Mouse (Mus musculus): ENCODE data around the gene Pth1r. TPM values are rescaled to one million over a fixed set of nuclear protein-coding genes. Genes with fewer than 3 reads are reported as not detected.
A peak's percentile ranks its signal among the peaks of the same experiment; 100 is the strongest.

The Pth1r gene
- polyA plus RNA-seq, 1 experiment from 2014 or later = 40.9 TPM

- no peak overlapping the region for H3K27ac ChIP-seq (ENCODE audit: low read depth, low read length)
- no peaks in the 10 kb centered on the region for H3K9me3 ChIP-seq (ENCODE audit: control insufficient read depth, low read length)
- WGBS = 58% methylated on average over 4 of the region's 4 CpGs
- no peak for ATAC-seq (ENCODE audit: low FRiP score, low TSS enrichment)
- H3K4me2 ChIP-seq (replicated peaks; ENCODE audit: low read depth, low read length) = no peak overlapping the region
- peaks cover 33% of the 10 kb centered on the region for H3K4me1 ChIP-seq (ENCODE audit: control insufficient read depth, insufficient read depth, low read length)
- no peak overlapping the region for H3K4me3 ChIP-seq (ENCODE audit: low read length)
- no peaks in the 10 kb centered on the region for H3K27me3 ChIP-seq (ENCODE audit: control insufficient read depth, insufficient read depth, low read length)
- no peaks in the 10 kb centered on the region for H3K36me3 ChIP-seq (ENCODE audit: control insufficient read depth, insufficient read depth, low read length)
- H3K9ac ChIP-seq (ENCODE audit: low read depth, low read length) = no peak overlapping the region
Measured at GRCm38 (mm10) chr9:110753773-110754172, 6.8 kb upstream of the Pth1r start.

DNA sequence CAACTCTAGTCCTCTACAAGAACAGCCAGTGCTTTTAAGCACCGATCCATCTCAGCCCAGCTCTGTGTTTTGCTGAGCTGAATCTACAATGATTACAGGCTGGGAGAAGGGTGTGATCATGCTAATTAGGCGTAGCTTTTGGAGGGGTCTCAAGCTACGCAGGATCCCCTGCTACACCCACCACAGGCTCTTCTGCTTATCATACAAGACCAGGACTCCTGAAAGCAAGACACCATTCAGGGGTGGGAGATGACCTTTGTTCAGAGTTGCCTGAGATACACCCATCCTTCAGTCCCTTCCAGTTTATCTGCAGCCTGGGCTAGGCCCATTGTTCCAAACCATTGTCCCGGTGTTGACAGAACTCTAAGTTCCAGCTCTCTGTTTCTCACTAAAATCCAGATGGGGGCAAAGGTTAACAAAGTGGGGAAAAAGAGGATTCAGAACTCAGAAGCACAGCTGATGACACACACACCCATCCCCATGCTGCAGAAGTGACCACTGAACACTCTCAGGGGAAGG is 6.0 kb upstream of the Pth1r start:
- Histone ChIP-seq H3K9ac (ENCODE audit: low read depth, low read length) (no peak overlapping the region), H3K9me3 (ENCODE audit: control insufficient read depth, low read length) (no peaks in the 10 kb centered on the region), H3K4me1 (ENCODE audit: control insufficient read depth, insufficient read depth, low read length) (peaks cover 33% of the 10 kb centered on the region), H3K36me3 (ENCODE audit: control insufficient read depth, insufficient read depth, low read length) (no peaks in the 10 kb centered on the region), H3K4me3 (ENCODE audit: low read length) (no peak overlapping the region), H3K27me3 (ENCODE audit: control insufficient read depth, insufficient read depth, low read length) (no peaks in the 10 kb centered on the region), H3K4me2 (replicated peaks; ENCODE audit: low read depth, low read length) (no peak overlapping the region), H3K27ac (ENCODE audit: low read depth, low read length) (no peak overlapping the region)
- 89% methylated on average over 4 of the region's 4 CpGs for WGBS
- no peak for ATAC-seq (ENCODE audit: low FRiP score, low TSS enrichment)

DNA sequence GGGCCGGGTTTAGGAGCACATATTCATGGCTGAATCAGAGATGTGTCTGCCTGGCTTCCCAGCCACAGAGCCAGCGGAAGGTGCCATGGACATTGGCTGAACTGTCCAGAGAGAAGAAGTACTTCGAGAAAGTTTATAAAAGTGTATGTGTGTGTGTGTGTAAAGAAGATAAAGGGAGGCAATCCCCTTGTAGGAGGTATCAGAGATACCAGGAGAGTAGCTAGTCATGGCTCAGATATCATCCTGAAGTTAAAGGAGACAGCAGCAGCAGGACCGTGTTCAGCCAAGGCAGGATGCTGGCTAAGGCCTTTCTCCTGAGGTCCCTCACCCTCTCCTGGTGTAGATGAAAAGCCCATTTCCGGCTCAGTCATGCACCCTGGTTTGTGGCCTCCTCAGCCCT is 4.5 kb upstream of the Pth1r start:
- no peak overlapping the region for H3K9ac ChIP-seq (ENCODE audit: low read depth, low read length)
- peaks cover 45% of the 10 kb centered on the region for H3K4me1 ChIP-seq (ENCODE audit: control insufficient read depth, insufficient read depth, low read length)
- H3K9me3 ChIP-seq (ENCODE audit: control insufficient read depth, low read length) = no peaks in the 10 kb centered on the region
- no peaks in the 10 kb centered on the region for H3K36me3 ChIP-seq (ENCODE audit: control insufficient read depth, insufficient read depth, low read length)
- 69% methylated on average over 5 of the region's 5 CpGs for WGBS
- no peaks in the 10 kb centered on the region for H3K27me3 ChIP-seq (ENCODE audit: control insufficient read depth, insufficient read depth, low read length)
- no peak overlapping the region for H3K4me3 ChIP-seq (ENCODE audit: low read length)
- no peak for ATAC-seq (ENCODE audit: low FRiP score, low TSS enrichment)
- no peak overlapping the region for H3K4me2 ChIP-seq (replicated peaks; ENCODE audit: low read depth, low read length)
- H3K27ac ChIP-seq (ENCODE audit: low read depth, low read length) = peak overlapping the region; percentile 66; the same call in 1 of the 2 replicates

- Histone ChIP-seq H3K4me3 (ENCODE audit: low read length) (no peak overlapping the region), H3K27me3 (ENCODE audit: control insufficient read depth, insufficient read depth, low read length) (no peaks in the 10 kb centered on the region), H3K36me3 (ENCODE audit: control insufficient read depth, insufficient read depth, low read length) (no peaks in the 10 kb centered on the region), H3K9me3 (ENCODE audit: control insufficient read depth, low read length) (no peaks in the 10 kb centered on the region), H3K27ac (ENCODE audit: low read depth, low read length) (peak overlapping the region; percentile 66), H3K9ac (ENCODE audit: low read depth, low read length) (no peak overlapping the region; the same call in 1 of the 2 replicates), H3K4me1 (ENCODE audit: control insufficient read depth, insufficient read depth, low read length) (peaks cover 53% of the 10 kb centered on the region), H3K4me2 (replicated peaks; ENCODE audit: low read depth, low read length) (no peak overlapping the region; the same call in 1 of the 2 replicates)
- peak; percentile 34 for ATAC-seq (ENCODE audit: low FRiP score, low TSS enrichment)
- WGBS = 13% methylated on average over 13 of the region's 14 CpGs
Measured at GRCm38 (mm10) chr9:110750404-110751187, 3.7 kb upstream of the Pth1r start.

- H3K27me3 ChIP-seq (ENCODE audit: control insufficient read depth, insufficient read depth, low read length) = peaks cover 7% of the 10 kb centered on the region; the same call in 1 of the 2 replicates
- no peak overlapping the region for H3K4me3 ChIP-seq (ENCODE audit: low read length)
- no peaks in the 10 kb centered on the region for H3K9me3 ChIP-seq (ENCODE audit: control insufficient read depth, low read length)
- 66% methylated on average over 2 of the region's 2 CpGs for WGBS
- H3K4me1 ChIP-seq (ENCODE audit: control insufficient read depth, insufficient read depth, low read length) = peaks cover 58% of the 10 kb centered on the region
- no peak overlapping the region for H3K9ac ChIP-seq (ENCODE audit: low read depth, low read length)
- no peaks in the 10 kb centered on the region for H3K36me3 ChIP-seq (ENCODE audit: control insufficient read depth, insufficient read depth, low read length)
- ATAC-seq (ENCODE audit: low FRiP score, low TSS enrichment) = no peak
- 0 out of 2 replicates have a peak overlapping the region, but pooled peaks have one; percentile 32 for H3K27ac ChIP-seq (ENCODE audit: low read depth, low read length)
- no peak overlapping the region for H3K4me2 ChIP-seq (replicated peaks; ENCODE audit: low read depth, low read length)
Measured at GRCm38 (mm10) chr9:110748451-110748850, 1.5 kb upstream of the Pth1r start.

- Histone ChIP-seq H3K9ac (ENCODE audit: low read depth, low read length) (peak overlapping the region; percentile 28; the same call in 1 of the 2 replicates), H3K4me1 (ENCODE audit: control insufficient read depth, insufficient read depth, low read length) (peaks cover 54% of the 10 kb centered on the region), H3K27me3 (ENCODE audit: control insufficient read depth, insufficient read depth, low read length) (peaks cover 7% of the 10 kb centered on the region; the same call in 1 of the 2 replicates), H3K9me3 (ENCODE audit: control insufficient read depth, low read length) (no peaks in the 10 kb centered on the region), H3K27ac (ENCODE audit: low read depth, low read length) (peak overlapping the region; percentile 14), H3K4me3 (ENCODE audit: low read length) (no peak overlapping the region), H3K36me3 (ENCODE audit: control insufficient read depth, insufficient read depth, low read length) (no peaks in the 10 kb centered on the region), H3K4me2 (replicated peaks; ENCODE audit: low read depth, low read length) (0 out of 2 replicates have a peak overlapping the region, but pooled peaks have one; percentile 6)
- ATAC-seq (ENCODE audit: low FRiP score, low TSS enrichment) = 0 out of 2 replicates have a peak, but pooled peaks have one; percentile 4
- WGBS = 9% methylated on average over 5 of the region's 5 CpGs
Measured at GRCm38 (mm10) chr9:110746238-110746637, 707 bp downstream of the Pth1r start.

DNA sequence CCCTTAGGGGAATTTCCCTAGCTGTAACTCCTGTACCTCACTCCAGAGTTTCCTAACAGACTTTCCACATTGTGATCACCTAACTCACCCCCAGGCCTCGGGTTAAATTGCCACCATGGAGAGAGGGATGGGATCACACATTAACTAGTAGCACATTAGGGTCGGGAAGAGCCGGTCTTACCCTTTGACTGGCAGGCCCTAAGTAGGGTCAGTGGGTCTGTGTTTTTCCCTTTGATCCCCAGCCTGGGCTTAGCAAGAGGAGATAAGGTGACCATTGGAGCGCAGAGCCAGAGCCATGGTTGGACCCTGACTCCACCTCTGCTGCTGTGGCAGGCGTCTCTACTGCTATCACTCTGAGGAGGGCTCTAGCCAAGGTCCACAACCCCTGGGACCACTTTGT is 1.2 kb downstream of the Pth1r start:
- Histone ChIP-seq H3K9ac (ENCODE audit: low read depth, low read length) (no peak overlapping the region), H3K27me3 (ENCODE audit: control insufficient read depth, insufficient read depth, low read length) (peaks cover 7% of the 10 kb centered on the region; the same call in 1 of the 2 replicates), H3K9me3 (ENCODE audit: control insufficient read depth, low read length) (no peaks in the 10 kb centered on the region), H3K4me3 (ENCODE audit: low read length) (no peak overlapping the region), H3K27ac (ENCODE audit: low read depth, low read length) (peak overlapping the region; percentile 14; the same call in 1 of the 2 replicates), H3K36me3 (ENCODE audit: control insufficient read depth, insufficient read depth, low read length) (no peaks in the 10 kb centered on the region), H3K4me2 (replicated peaks; ENCODE audit: low read depth, low read length) (0 out of 2 replicates have a peak overlapping the region, but pooled peaks have one; percentile 6), H3K4me1 (ENCODE audit: control insufficient read depth, insufficient read depth, low read length) (peaks cover 54% of the 10 kb centered on the region)
- ATAC-seq (ENCODE audit: low FRiP score, low TSS enrichment) = peak; percentile 11; the same call in 1 of the 2 replicates
- 11% methylated on average over 5 of the region's 5 CpGs for WGBS

DNA sequence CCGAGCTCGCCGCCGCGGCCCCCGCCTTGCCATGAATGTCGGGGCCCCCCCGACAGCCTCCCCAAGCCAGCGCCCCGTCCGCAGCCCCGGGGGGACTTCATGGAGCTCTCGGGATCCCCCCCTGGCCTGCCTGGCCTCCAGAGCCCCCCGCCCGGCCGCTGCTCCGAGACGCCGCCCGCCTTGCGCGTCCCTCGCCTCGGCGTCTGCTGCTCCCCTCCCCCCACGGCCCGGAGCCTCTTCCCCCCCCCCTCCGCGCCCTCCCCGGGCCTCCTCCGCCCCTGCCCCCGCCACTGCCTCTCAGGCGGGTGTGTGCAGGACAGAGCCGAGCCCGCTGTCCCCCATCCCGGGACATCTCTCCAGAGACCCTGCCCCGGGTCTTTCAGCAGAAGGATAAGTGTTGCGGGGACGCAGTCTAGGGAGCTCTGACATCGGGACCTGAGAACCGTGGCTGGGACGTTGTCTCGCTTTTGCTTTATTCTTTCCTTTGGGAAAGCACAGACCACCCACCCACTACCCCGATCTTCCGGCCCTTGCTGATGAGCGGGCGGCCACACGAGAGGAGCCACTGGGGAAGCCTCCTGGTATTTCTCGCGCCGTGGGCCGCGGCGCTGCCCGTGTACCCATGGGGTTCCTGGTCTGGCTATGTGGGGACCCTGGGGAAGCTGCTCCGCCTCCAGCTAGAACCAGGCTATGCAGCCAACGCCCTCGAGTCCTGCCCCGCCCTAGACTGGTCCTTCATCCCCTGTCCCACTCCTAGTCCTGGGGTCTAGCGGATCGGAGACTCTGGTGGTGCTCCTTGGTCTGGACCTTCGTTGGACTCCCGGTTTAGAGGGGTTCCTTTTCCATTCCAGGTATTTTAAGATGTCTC is 3.3 kb downstream of the Pth1r start:
- WGBS = 4% methylated on average over 50 of the region's 63 CpGs
- Histone ChIP-seq H3K27ac (ENCODE audit: low read depth, low read length) (peak overlapping the region; percentile 86), H3K9ac (ENCODE audit: low read depth, low read length) (peak overlapping the region; percentile 88), H3K4me3 (ENCODE audit: low read length) (peak overlapping the region; percentile 73), H3K4me2 (replicated peaks; ENCODE audit: low read depth, low read length) (peak overlapping the region; percentile 89), H3K4me1 (ENCODE audit: control insufficient read depth, insufficient read depth, low read length) (peaks cover 39% of the 10 kb centered on the region), H3K36me3 (ENCODE audit: control insufficient read depth, insufficient read depth, low read length) (no peaks in the 10 kb centered on the region; the same call in 1 of the 2 replicates), H3K9me3 (ENCODE audit: control insufficient read depth, low read length) (no peaks in the 10 kb centered on the region), H3K27me3 (ENCODE audit: control insufficient read depth, insufficient read depth, low read length) (peaks cover 7% of the 10 kb centered on the region; the same call in 1 of the 2 replicates)
- peak; percentile 32 for ATAC-seq (ENCODE audit: low FRiP score, low TSS enrichment)
